Mouse (Mus musculus) kidney, adult 2 months (tissue): ENCODE data around the gene Htra2.

Experiments used
- CTCF ChIP-seq: fragments of 200-500 bp; conservative IDR thresholded peaks from 2 replicates; pipeline ENCODE4 v1.5.1; 2011; ENCODE audit warnings: low read depth, mild to moderate bottlenecking, control low read depth, low read length, moderate library complexity, mixed read lengths; ENCODE audit not compliant: insufficient read depth, insufficient read length
- POLR2A ChIP-seq: fragments of 200-500 bp; IDR thresholded peaks from one replicate; pipeline ENCODE4 v1.6.1; 2011; ENCODE audit warnings: low read depth, low read length, control low read depth

- TF ChIP-seq CTCF = no peak
- TF ChIP-seq POLR2A = no peak
These were observed 30.7 kb downstream of the Htra2 start for GRCm38 (mm10) chr6:83024421-83024820.
